Mouse (Mus musculus): ENCODE results near the gene A930004D18Rik. TPM values are rescaled to one million over a fixed set of nuclear protein-coding genes. Genes with fewer than 3 reads are reported as not detected.

A930004D18Rik gene
- polyA plus RNA-seq (2012; rRNA removed) = 3.8 and 4.6 TPM in 2 replicates

DNA sequence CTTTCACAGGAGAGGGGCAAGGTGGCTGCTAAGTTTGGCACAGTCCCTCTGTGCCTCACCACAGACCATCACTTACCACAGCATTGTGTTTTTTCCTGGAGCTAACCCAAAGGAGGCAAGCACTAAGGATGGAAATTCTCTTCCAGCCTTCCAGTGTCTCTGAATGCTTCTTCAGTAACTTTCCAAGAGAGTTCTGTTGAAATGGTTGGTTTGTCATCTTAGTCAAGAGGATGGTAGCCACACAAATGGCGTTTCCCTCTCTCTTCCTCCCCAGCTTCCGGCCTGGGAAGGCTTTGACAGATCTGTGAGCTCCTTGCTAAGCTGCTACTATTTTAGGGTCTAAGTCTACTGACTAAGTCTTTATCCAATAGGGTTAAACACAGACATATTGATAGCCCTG lies at the start of gene A930004D18Rik:
Gene A930004D18Rik (minus strand): TSS at position 247 of the 400 bp plus-strand sequence.

DNA sequence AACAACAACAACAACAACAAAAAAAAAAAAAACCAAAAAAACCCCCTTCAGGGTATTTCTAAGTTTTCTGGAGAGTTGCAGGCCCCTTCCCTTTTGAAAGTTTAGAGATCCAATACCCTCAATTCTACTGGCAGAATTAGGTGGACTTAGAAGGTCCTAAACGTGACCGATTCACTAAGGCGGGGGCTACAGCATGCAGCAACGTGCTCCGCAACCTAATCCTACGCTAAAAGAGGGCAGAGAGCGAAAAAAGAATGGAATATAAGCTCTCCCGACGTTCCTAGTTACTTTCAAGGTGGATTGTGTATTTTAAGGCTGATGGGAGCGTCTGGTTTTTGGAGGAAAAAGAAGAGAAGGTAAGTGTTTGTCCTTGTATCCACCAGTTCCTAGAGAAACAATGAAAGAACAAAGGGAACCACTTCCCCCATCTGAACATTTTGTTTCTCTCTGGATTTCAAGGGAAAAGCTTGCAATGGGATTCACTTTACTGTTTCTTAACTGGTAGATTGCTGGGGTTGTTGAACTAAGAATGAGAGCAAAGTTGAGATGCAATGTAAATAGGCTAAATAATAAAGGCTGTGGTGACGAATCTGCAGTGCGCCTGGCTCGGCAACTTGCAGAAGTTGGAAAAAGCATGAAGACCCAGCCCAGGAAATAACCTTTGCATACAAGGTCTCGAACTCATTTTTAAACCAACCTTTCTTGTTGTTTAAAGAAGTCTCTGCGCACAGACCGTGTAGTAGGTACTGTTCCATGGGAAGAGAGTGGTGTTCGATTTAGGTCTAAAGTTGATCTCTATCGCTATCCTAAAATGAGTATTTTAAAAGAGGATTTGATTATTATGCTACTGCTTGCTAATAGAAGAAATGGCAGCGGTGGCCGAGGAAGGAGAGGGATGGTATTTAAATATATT lies 17.7 kb upstream of the A930004D18Rik start, which contains the start of gene Mllt10:
Gene Mllt10 (plus strand): TSS at position 222 of the 913 bp plus-strand sequence.

DNA sequence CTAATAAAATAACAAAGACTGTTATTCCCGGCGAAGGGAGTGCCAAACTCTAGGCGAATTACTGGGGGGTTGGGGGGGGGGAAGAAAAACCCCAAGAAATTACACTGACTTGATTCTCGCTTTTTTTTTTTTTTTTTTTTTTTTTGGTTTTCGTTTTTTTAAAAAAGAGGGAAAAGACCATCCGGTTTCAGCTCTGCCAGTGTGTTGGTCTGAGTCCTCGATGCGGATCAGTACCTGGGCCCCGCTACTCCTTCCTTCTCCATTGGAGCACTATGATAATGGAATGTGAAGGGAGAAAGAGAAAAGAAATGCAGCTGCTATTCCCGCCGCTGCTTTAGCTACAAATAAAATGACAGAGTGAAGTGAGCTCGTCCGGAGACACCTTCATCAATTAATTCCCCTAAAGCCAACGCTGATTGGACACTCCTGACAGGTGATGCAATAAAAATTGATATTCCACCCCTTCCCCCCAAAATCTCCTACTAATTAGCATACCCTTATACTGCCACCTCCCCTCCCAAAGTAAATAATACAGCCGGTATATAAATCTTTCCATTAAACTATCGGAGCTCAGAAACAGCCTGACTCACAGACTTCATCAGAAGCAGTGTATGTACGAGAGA lies 11.0 kb upstream of the A930004D18Rik start, which contains the start of gene Skida1:
Gene Skida1 (minus strand): TSS at position 599 of the 623 bp plus-strand sequence.

DNA sequence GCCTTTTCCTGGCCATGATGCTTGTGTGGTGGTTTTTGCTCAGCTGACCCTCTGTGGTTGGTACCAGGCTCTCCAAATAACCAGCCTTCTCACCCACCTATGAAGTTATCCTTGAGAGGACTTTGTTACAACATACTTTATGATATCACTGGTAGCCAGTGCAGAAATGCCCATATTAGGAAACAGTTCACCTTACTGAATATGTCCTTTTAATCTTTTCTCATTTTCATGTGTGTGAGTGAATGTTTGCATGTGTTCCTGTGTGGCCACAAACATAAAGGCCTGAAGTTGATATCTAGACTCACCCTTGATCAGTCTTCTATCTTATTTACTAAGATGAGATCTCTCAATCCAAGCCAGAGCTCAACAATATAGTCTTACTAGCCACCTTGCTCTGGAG lies 40.7 kb downstream of the A930004D18Rik start, which contains the start of gene H2al2a:
Gene H2al2a (minus strand): TSS at position 101 of the 400 bp plus-strand sequence.

Other genes with a start within 250 kb of the A930004D18Rik start
- gene H2al2a, start 40.8 kb downstream of the A930004D18Rik start, polyA plus RNA-seq (2012; rRNA removed) = not detected in 2 replicates
- gene Skida1, start 11.3 kb upstream of the A930004D18Rik start, polyA plus RNA-seq (2012; rRNA removed) = 3.4 and 4.3 TPM in 2 replicates
- gene Mllt10, start 17.5 kb upstream of the A930004D18Rik start, polyA plus RNA-seq (2012; rRNA removed) = 25.4 and 37.3 TPM in 2 replicates